Mouse (Mus musculus) right cerebral cortex, postnatal 36 days (tissue): Measurements from ENCODE around the gene Chrna9.

Source experiments
- DNase-seq, 2 experiments: peaks; one replicate each; pipeline ENCODE4 v3.0.0; 2022; ENCODE audit warnings: low spot score in 2 of 2, mixed read lengths in 1 of 2

Chrna9 gene

GRCm38 (mm10) chr5:66008245-66008967 lies 73.7 kb downstream of the Chrna9 start:
- DNase-seq: no peak

- DNase-seq: no peak
Measured at GRCm38 (mm10) chr5:66013999-66014398, 79.3 kb downstream of the Chrna9 start.

GRCm38 (mm10) chr5:66014437-66014836 lies 79.7 kb downstream of the Chrna9 start:
- DNase-seq: no peak

GRCm38 (mm10) chr5:66015449-66015961 lies 80.8 kb downstream of the Chrna9 start:
- DNase-seq: no peak

GRCm38 (mm10) chr5:66026796-66027195 lies 92.1 kb downstream of the Chrna9 start:
- no peak for DNase-seq
